Mouse (Mus musculus) stomach, embryonic 15.5 days (tissue): ENCODE data around the gene Sephs1. TPM values are rescaled to one million over a fixed set of nuclear protein-coding genes. Genes with fewer than 3 reads are reported as not detected.
"Not testable (repeated sequence)": the region's sequence is repeated elsewhere in the genome, so short reads cannot be mapped to it uniquely, and the experiment has no call there.

Source experiments
- ATAC-seq: fragments of 200-750 bp; cut with Nextera tagmentation; 2 replicates; pipeline ENCODE4 v1.8.0; 2017; ENCODE audit warnings: low read depth, moderate number of reproducible peaks, moderate TSS enrichment; ENCODE audit not compliant: insufficient read depth, low FRiP score
- H3K27ac ChIP-seq: fragments of 300-500 bp; sonication (generic); 2 replicates; pipeline ENCODE4 v1.5.1; 2015; ENCODE audit warnings: mild to moderate bottlenecking, inconsistent platforms
- H3K27me3 ChIP-seq: fragments of 300-500 bp; sonication (generic); replicated peaks from 2 replicates; pipeline ENCODE4 v1.6.1; 2015; ENCODE audit warnings: inconsistent platforms
- H3K36me3 ChIP-seq: fragments of 300-500 bp; sonication (generic); 2 replicates; pipeline ENCODE4 v1.6.1; 2015; ENCODE audit warnings: inconsistent platforms
- H3K4me1 ChIP-seq: fragments of 300-500 bp; sonication (generic); 2 replicates; pipeline ENCODE4 v1.6.1; 2015; ENCODE audit warnings: inconsistent platforms
- H3K4me2 ChIP-seq: fragments of 300-500 bp; sonication (generic); 2 replicates; pipeline ENCODE4 v1.6.1; 2015; ENCODE audit warnings: mild to moderate bottlenecking, inconsistent platforms
- H3K4me3 ChIP-seq: fragments of 300-500 bp; sonication (generic); replicated peaks from 2 replicates; pipeline ENCODE4 v1.5.1; 2015; ENCODE audit warnings: inconsistent platforms
- H3K9ac ChIP-seq: fragments of 300-500 bp; sonication (generic); 2 replicates; pipeline ENCODE4 v1.6.1; 2015; ENCODE audit warnings: inconsistent platforms
- H3K9me3 ChIP-seq: fragments of 300-500 bp; sonication (generic); 2 replicates; pipeline ENCODE4 v1.6.1; 2016; ENCODE audit warnings: inconsistent platforms
- WGBS: fragments of 180-500 bp; shearing (Covaris S2); methylation state at CpG from one replicate; pipeline ENCODE4 v1.1.7; 2015; 5-methylcytosine and 5-hydroxymethylcytosine counted together
- polyA plus RNA-seq: library from polyadenylated mRNA; unstranded; fragments of >200 nt; fragmentation: Nextera tagmentation; extraction: Ambion mirVana; gene quantifications from 2 replicates; pipeline ENCODE4 v1.2.1, GENCODE M21; 2015

The Sephs1 gene
- polyA plus RNA-seq, 1 experiment from 2014 or later: 59.8 TPM

DNA sequence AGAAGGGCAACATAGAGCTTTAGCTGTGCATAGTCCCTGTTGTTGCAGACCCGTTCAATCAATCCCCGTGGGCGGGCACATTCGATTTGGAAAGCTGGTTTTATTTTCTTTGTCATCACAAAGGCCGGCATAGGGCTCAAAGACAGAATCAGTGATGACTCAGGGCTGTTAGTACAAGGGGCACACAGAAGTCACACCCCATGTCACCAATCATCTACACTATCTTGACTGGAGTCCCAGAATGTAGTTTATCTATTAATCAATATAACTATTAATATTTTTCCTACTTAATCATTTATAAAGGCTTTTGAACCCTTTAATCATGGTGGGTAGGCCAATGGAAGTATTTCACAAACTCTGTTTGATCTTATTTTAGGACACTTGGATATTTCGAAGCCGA lies 56.6 kb downstream of the Sephs1 start:
- no peaks in the 10 kb centered on the region for H3K4me1 ChIP-seq
- no peak overlapping the region for H3K4me3 ChIP-seq
- no peaks in the 10 kb centered on the region for H3K27me3 ChIP-seq
- WGBS: 85% methylated on average over 7 of the region's 7 CpGs
- H3K9ac ChIP-seq: no peak overlapping the region
- ATAC-seq: no peak
- peaks cover 16% of the 10 kb centered on the region for H3K36me3 ChIP-seq
- no peak overlapping the region for H3K27ac ChIP-seq
- H3K9me3 ChIP-seq: no peaks in the 10 kb centered on the region
- H3K4me2 ChIP-seq: no peak overlapping the region

DNA sequence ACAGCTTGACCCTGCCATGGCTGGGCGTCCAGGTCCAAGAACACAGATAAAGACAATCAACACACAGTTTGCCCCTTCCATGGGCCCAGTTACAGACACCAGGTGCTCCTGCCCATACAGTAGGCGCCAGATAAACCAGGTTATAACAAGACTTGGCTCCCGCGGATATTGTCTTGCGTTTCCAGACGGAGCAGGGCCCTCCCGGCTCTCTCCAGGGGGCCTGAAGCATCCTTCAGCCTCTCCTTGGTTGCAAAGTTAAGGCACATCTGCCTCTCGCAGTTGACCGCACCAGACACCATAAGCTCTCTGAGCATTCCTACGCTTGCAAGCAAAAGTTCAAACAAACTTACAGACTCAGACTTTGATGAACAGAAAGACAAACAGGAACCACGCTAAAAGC lies 59.5 kb downstream of the Sephs1 start:
- Histone ChIP-seq H3K4me3 (no peak overlapping the region), H3K27ac (no peak overlapping the region), H3K36me3 (peaks cover 15% of the 10 kb centered on the region), H3K27me3 (no peaks in the 10 kb centered on the region), H3K4me2 (no peak overlapping the region), H3K4me1 (no peaks in the 10 kb centered on the region), H3K9me3 (no peaks in the 10 kb centered on the region), H3K9ac (no peak overlapping the region)
- no peak for ATAC-seq
- WGBS: 91% methylated on average over 11 of the region's 11 CpGs

DNA sequence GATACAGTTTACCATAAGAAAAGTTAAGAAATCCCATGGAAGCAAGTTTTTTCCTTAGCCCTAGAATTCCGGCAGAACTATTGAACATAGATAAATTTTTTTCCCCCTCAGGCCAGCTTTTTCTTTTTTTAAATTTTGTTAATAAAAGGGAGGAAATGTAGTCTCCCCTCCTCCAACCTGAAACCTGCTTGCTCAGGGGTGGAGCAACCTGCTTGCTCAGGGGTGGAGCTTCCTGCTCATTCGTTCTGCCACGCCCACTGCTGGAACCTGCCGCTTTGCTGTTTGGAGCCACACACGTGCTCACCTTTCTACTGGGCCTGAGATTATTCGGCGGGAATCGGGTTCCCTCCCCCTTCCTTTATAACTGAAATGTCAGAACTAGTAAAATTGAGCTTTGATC lies 68.3 kb downstream of the Sephs1 start:
- not testable (repeated sequence) for H3K27me3 ChIP-seq, H3K9ac ChIP-seq, H3K4me1 ChIP-seq, H3K4me2 ChIP-seq, H3K36me3 ChIP-seq, H3K9me3 ChIP-seq, H3K27ac ChIP-seq, ATAC-seq, H3K4me3 ChIP-seq
- 83% methylated on average over 8 of the region's 8 CpGs for WGBS

DNA sequence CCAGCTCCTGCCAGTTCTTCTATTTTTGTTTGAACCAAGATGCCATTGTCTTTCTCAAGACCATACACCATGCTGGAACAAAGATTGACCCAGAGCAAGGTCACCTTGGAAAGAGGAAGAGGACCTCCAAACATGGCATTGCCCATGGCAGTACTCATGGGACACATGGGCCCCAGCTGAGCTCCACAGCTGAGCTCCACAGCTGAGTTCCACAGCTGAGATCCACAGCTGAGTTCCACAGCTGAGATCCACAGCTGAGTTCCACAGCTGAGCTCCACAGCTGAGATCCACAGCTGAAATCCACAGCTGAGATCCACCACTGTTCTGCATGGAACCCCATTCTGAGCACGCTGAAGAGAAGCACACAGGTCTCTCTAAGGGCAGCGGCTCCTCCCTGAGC lies 69.6 kb downstream of the Sephs1 start:
- Histone ChIP-seq H3K36me3 (no peaks in the 10 kb centered on the region), H3K4me2 (no peak overlapping the region), H3K4me3 (no peak overlapping the region), H3K27ac (no peak overlapping the region), H3K27me3 (no peaks in the 10 kb centered on the region), H3K4me1 (no peaks in the 10 kb centered on the region), H3K9ac (no peak overlapping the region), H3K9me3 (no peaks in the 10 kb centered on the region)
- ATAC-seq: no peak
- WGBS: 86% methylated on average over 2 of the region's 2 CpGs

DNA sequence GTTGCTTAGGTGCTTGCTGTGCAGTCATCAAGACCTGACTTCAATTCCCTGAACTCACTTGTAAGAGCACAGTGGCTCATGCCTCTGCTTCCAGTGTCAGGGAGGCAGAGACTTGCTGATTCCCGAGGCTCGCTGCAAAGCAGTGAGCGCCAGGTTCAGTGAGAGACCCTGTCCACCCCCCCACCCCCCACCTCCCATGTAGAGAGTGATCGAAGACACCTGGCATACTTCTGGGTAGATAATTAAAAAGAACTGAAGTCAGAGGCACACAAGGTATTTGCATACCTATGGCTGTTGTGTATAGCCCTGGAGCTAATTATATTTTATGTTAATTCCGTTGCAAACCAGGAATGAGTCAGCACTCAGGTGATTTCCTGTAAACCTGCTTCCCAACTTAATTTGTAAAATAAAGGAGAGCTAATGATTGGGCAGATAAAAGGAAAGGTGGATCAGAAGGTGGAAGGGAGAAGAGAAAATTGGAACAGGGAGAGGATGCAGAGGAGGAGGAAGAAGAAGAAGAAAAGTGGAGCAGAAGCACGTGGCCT lies 72.9 kb downstream of the Sephs1 start:
- Histone ChIP-seq H3K36me3 (no peaks in the 10 kb centered on the region), H3K4me3 (no peak overlapping the region), H3K27me3 (no peaks in the 10 kb centered on the region), H3K9ac (no peak overlapping the region), H3K9me3 (no peaks in the 10 kb centered on the region), H3K4me1 (no peaks in the 10 kb centered on the region), H3K27ac (no peak overlapping the region), H3K4me2 (no peak overlapping the region)
- 79% methylated on average over 6 of the region's 6 CpGs for WGBS
- no peak for ATAC-seq

DNA sequence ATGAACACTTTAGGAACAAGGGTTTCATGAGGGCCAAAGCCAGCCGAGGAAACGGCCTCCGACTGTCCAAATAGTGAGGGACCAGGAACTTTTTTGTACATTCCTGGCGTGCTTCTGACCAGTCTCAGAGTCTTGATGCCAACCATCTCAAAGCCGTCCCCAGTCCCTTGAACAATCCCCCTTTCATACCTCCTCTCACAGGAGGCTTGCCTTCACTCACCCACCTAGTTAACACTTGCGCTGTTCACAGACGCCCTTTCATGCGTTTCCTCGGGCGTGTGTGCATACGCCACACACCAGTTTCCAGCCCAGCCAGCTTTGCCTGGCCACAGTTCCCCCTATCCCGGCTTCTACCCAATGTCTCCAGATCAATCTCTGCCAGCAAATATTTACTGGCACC lies 76.7 kb downstream of the Sephs1 start:
- no peak overlapping the region for H3K4me2 ChIP-seq
- no peaks in the 10 kb centered on the region for H3K9me3 ChIP-seq
- no peak overlapping the region for H3K27ac ChIP-seq
- no peak overlapping the region for H3K9ac ChIP-seq
- ATAC-seq: no peak
- no peaks in the 10 kb centered on the region for H3K4me1 ChIP-seq
- no peaks in the 10 kb centered on the region for H3K36me3 ChIP-seq
- 81% methylated on average over 12 of the region's 12 CpGs for WGBS
- no peaks in the 10 kb centered on the region for H3K27me3 ChIP-seq
- no peak overlapping the region for H3K4me3 ChIP-seq

Other genes starting within 250 kb of the Sephs1 start
- gene Prpf18, start 229.5 kb upstream of the Sephs1 start, polyA plus RNA-seq: 32.2 and 32.5 TPM in 2 replicates
- 4.7 and 4.9 TPM in 2 replicates for gene Bend7, start 163.7 kb upstream of the Sephs1 start, polyA plus RNA-seq
- 68.4 and 69.4 TPM in 2 replicates for gene Phyh, start 37.5 kb downstream of the Sephs1 start, polyA plus RNA-seq
- gene Ucma, start 94.6 kb downstream of the Sephs1 start, polyA plus RNA-seq: not detected in 2 replicates
- gene Mcm10, start 131.2 kb downstream of the Sephs1 start, polyA plus RNA-seq: 28.4 and 29.0 TPM in 2 replicates
- 11.2 and 12.4 TPM in 2 replicates for gene Optn, start 182.5 kb downstream of the Sephs1 start, polyA plus RNA-seq